Mouse (Mus musculus) embryonic facial prominence, embryonic 12.5 days (tissue): ENCODE measurements at regions not wholly inside any gene's neighbourhood (a gene's known extent, or its start where the extent isn't known, plus 50 kb on each side); places are given as distances from the start of the nearest gene placed in this dataset.
A peak's percentile ranks its signal among the peaks of the same experiment; 100 is the strongest.

Experiments used
- ATAC-seq: fragments of 200-750 bp; cut with Nextera tagmentation; 2 replicates; pipeline ENCODE4 v1.8.0; 2017; ENCODE audit not compliant: insufficient number of reproducible peaks, insufficient read depth, low FRiP score, low TSS enrichment
- H3K27ac ChIP-seq: fragments of 300-500 bp; sonication (generic); 2 replicates; pipeline ENCODE4 v1.5.1; 2016; ENCODE audit warnings: mild to moderate bottlenecking
- H3K27me3 ChIP-seq: fragments of 300-500 bp; sonication (generic); 2 replicates; pipeline ENCODE4 v1.6.1; 2016; ENCODE audit warnings: mild to moderate bottlenecking, moderate library complexity
- H3K36me3 ChIP-seq: fragments of 300-500 bp; sonication (generic); 2 replicates; pipeline ENCODE4 v1.6.1; 2016; ENCODE audit warnings: mild to moderate bottlenecking
- H3K4me1 ChIP-seq: fragments of 300-500 bp; sonication (generic); 2 replicates; pipeline ENCODE4 v1.6.1; 2016
- H3K4me2 ChIP-seq: fragments of 300-500 bp; sonication (generic); replicated peaks from 2 replicates; pipeline ENCODE4 v1.6.1; 2016; ENCODE audit warnings: mild to moderate bottlenecking, moderate library complexity
- H3K4me3 ChIP-seq: fragments of 300-500 bp; sonication (generic); 2 replicates; pipeline ENCODE4 v1.5.1; 2016; ENCODE audit warnings: mild to moderate bottlenecking
- H3K9ac ChIP-seq: fragments of 300-500 bp; sonication (generic); 2 replicates; pipeline ENCODE4 v1.6.1; 2016; ENCODE audit warnings: mild to moderate bottlenecking, moderate library complexity
- H3K9me3 ChIP-seq: fragments of 300-500 bp; sonication (generic); 2 replicates; pipeline ENCODE4 v1.6.1; 2016; ENCODE audit warnings: mild to moderate bottlenecking, moderate library complexity
- WGBS: fragments of 180-500 bp; shearing (Covaris S2); methylation state at CpG from one replicate; pipeline ENCODE4 v1.1.7; 2016; 5-methylcytosine and 5-hydroxymethylcytosine counted together

DNA sequence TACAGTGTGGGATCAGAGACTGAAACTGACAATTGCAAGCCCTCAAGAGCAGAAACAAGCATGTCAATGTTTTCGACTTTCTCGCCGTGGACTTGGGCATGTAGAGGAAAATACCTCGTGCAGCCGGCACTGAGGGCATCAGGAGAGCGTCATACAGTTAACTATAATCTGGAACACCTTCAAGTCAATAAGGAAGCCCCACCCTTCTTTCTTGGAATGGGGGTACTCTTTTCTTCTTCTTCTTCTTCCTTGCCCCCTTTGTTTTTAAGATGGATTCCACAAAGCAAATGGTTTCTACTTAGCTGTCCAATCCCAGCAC, 452.5 kb downstream of the Wdr11 start:
- no peak for ATAC-seq
- H3K4me3 ChIP-seq, result no peak overlapping the region
- peaks cover 10% of the 10 kb centered on the region for H3K4me1 ChIP-seq
- 85% methylated on average over 6 of the region's 6 CpGs for WGBS
- H3K36me3 ChIP-seq, result no peaks in the 10 kb centered on the region
- H3K4me2 ChIP-seq, result no peak overlapping the region
- 0 out of 2 replicates have a peak, but pooled peaks cover 3% of the 10 kb centered on the region for H3K27me3 ChIP-seq
- no peaks in the 10 kb centered on the region for H3K9me3 ChIP-seq
- H3K9ac ChIP-seq, result no peak overlapping the region
- no peak overlapping the region for H3K27ac ChIP-seq

DNA sequence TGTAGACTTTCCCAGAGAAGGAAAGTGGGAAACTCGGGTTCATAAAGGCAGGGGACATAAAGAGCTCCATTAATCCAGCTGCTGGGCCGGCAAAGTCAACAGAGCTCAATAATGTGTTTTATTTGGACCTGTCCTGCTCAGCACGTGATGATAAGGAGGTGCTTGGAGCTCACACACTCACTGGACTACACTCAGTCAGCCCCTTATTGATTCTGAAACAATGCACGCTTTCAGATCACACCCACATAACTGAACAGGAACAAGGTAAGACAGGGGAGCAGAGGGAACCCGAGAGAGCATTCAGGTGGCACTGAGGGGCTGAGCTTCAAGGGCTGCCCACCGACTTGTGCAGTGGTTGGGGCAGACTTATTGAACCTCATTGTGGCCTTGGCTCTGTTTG, 452.9 kb downstream of the Wdr11 start:
- no peak overlapping the region for H3K9ac ChIP-seq
- H3K4me1 ChIP-seq, result peaks cover 10% of the 10 kb centered on the region
- H3K4me2 ChIP-seq, result no peak overlapping the region
- no peak overlapping the region for H3K4me3 ChIP-seq
- H3K27me3 ChIP-seq, result 0 out of 2 replicates have a peak, but pooled peaks cover 3% of the 10 kb centered on the region
- no peak overlapping the region for H3K27ac ChIP-seq
- no peaks in the 10 kb centered on the region for H3K9me3 ChIP-seq
- no peak for ATAC-seq
- no peaks in the 10 kb centered on the region for H3K36me3 ChIP-seq
- WGBS, result 75% methylated on average over 6 of the region's 6 CpGs

DNA sequence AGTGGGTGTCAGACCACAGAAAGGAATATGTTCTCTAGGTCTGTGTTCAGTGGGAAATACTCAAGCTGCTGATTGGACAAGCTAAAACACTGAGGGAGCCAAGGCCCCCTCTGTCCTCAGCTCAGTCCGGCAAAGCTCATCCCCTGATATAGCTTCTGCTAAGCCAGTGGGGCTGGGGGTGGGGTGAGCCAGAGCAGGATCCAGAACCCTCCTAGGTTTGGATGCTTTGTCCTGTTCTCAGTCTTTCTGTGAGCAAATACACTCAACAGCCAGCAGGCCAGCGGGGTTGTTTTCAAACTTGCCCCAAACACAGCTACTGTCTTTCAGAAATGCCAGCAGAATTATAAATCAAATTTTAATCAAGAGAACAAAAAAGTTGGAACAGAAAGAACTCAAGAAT, 454.4 kb downstream of the Wdr11 start:
- H3K4me3 ChIP-seq, result no peak overlapping the region
- WGBS, result 79% methylated on average over 2 of the region's 2 CpGs
- no peak overlapping the region for H3K27ac ChIP-seq
- peaks cover 17% of the 10 kb centered on the region for H3K4me1 ChIP-seq
- no peak for ATAC-seq
- no peaks in the 10 kb centered on the region for H3K9me3 ChIP-seq
- H3K4me2 ChIP-seq, result no peak overlapping the region
- no peaks in the 10 kb centered on the region for H3K36me3 ChIP-seq
- H3K27me3 ChIP-seq, result no peaks in the 10 kb centered on the region
- no peak overlapping the region for H3K9ac ChIP-seq

DNA sequence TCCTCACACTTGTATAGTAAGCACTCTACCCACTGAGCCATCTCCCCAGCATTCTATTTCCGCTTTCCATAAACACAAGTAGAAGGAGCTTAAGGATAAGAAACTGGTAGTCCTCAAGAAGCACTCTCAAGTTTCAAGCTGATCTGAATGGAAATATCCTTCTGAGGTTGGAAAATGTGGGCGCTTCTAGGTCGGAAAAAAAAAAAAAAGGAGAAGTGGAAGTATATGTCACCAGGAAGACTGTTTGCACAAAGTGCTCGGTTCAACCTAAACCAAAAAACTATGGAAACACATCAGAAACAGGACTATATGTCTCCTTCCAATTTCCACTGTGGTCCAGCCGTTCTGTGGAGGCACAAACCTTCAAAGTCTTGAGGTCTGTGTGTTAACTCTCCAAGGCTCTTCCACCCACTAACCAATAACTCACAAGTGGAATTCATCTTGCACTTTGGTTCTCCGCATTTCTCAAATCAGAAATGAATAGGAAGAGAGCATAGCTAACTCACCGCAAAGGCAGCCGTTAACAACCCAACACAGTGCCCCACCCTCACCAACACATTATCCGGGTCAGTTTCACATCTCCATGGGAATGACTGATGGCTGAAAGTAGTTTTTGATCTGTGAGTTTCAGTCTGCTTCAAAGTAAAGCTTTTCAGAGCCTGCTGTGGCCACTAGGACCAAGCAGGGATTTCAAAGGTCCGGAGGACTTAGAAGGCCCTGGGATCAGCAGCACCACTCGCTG, 455.8 kb downstream of the Wdr11 start:
- Histone ChIP-seq H3K4me2 (no peak overlapping the region), H3K4me1 (peaks cover 14% of the 10 kb centered on the region), H3K27me3 (no peaks in the 10 kb centered on the region), H3K9me3 (no peaks in the 10 kb centered on the region), H3K27ac (no peak overlapping the region), H3K36me3 (no peaks in the 10 kb centered on the region), H3K4me3 (no peak overlapping the region), H3K9ac (no peak overlapping the region)
- ATAC-seq, result no peak
- WGBS, result 60% methylated on average over 11 of the region's 11 CpGs

DNA sequence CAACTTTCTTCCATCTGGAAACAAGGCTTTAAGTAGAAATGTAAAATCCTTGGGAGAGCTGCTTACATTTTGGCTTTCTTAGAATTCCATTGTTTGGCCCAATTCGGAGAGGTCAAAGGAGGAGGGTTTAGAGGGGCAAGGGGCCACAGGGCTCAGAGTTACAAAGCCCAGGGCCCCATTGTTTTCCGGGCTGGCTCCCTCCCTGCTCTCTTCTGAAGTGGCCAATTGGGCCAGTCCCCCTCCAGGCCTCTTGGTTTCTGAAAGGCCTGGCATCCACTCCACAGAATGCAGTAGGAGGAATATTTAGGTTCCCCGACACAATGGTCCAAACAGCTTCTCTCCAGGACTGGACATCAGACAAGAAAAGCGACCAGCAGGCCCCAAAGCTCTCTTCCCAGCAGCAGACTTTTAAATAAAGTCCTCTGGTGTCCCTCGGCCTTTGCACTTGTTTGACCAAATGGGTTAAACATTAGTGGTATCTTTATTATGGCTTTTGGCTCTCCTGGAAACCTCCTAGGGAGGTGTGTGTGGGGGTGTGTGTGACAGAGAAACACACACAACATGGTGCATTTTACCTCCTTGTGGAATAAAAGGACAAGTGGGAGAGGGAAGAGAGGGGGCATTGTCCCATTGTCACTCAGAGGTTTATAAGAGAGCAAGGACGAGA, 456.6 kb downstream of the Wdr11 start:
- no peak overlapping the region for H3K4me2 ChIP-seq
- peaks cover 14% of the 10 kb centered on the region for H3K4me1 ChIP-seq
- no peak overlapping the region for H3K4me3 ChIP-seq
- no peaks in the 10 kb centered on the region for H3K36me3 ChIP-seq
- no peaks in the 10 kb centered on the region for H3K9me3 ChIP-seq
- WGBS, result 43% methylated on average over 6 of the region's 6 CpGs
- ATAC-seq, result no peak
- no peak overlapping the region for H3K9ac ChIP-seq
- H3K27me3 ChIP-seq, result no peaks in the 10 kb centered on the region
- H3K27ac ChIP-seq, result no peak overlapping the region

DNA sequence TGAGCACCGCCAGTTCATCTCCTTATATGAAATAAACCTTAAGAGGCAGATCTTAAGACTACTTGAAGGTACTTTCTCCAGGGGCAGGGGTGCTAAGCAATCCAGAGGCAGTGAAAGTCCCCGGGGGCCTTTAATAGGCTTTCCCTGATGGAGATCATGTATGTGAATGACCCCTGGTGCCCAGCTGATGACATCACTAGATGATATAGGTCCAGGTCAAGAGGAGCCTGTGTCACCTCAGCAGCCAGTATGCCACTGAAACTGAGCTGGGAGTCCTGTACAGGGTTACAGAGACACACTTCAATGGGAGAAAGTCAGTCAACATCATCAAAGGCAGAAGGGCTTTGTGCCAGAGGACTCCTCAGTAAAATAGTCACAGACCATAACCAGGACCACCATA, 457.8 kb downstream of the Wdr11 start:
- H3K27ac ChIP-seq, result no peak overlapping the region

DNA sequence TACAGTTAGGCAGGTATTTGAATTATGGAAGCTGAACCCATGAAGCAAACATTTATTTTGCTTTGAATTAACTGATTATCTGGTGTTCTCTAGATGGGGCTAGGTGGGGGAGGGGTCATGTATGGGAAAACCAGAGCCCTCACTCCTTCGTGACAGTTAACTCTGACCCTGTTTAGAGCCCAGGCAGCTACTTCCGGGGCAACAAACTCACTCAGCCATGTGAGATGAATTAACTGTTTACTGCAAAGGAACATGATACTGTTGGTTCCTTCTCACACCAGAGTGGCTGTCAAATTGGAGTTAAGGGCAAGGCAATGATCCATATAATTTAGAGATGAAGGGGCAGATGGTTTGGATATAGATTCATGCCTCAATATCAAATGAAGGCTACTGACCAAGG, 458.5 kb downstream of the Wdr11 start:
- no peak overlapping the region for H3K9ac ChIP-seq
- H3K4me1 ChIP-seq, result peaks cover 10% of the 10 kb centered on the region; the same call in 1 of the 2 replicates
- no peak overlapping the region for H3K4me3 ChIP-seq
- H3K9me3 ChIP-seq, result no peaks in the 10 kb centered on the region
- no peaks in the 10 kb centered on the region for H3K36me3 ChIP-seq
- no peak overlapping the region for H3K4me2 ChIP-seq
- H3K27ac ChIP-seq, result no peak overlapping the region
- no peaks in the 10 kb centered on the region for H3K27me3 ChIP-seq
- WGBS, result 7% methylated on average over 2 of the region's 2 CpGs
- no peak for ATAC-seq

More for the DNA sequence above, 457.8 kb downstream of the Wdr11 start:
- 92% methylated on average over 2 of the region's 2 CpGs for WGBS
- Histone ChIP-seq H3K36me3 (no peaks in the 10 kb centered on the region), H3K4me3 (no peak overlapping the region), H3K4me1 (peaks cover 10% of the 10 kb centered on the region; the same call in 1 of the 2 replicates), H3K27me3 (no peaks in the 10 kb centered on the region), H3K4me2 (no peak overlapping the region), H3K9me3 (no peaks in the 10 kb centered on the region), H3K9ac (no peak overlapping the region)
- ATAC-seq, result no peak

DNA sequence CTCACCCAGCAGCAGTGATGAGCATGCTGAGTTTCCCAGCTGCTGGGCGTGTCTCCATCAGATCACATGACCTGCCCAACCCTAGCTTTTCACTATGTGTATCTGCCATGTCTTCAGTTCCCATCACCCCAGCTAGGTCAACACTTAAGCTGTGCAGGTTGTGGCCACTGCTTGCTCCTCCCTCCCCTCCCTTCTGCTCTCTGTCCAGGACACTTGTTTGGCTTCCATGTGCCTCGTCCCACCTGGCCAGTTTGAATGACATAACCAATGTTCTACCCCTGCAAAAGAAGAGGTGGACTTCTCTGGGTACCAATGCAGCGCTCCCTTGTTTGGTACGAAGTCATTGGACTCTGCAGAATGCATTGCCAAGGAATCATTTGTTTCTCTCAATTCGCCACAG, 460.7 kb downstream of the Wdr11 start:
- 92% methylated on average over 5 of the region's 5 CpGs for WGBS
- Histone ChIP-seq H3K9ac (no peak overlapping the region), H3K27me3 (no peaks in the 10 kb centered on the region), H3K36me3 (no peaks in the 10 kb centered on the region), H3K4me1 (peaks cover 10% of the 10 kb centered on the region; the same call in 1 of the 2 replicates), H3K9me3 (no peaks in the 10 kb centered on the region), H3K4me3 (no peak overlapping the region), H3K4me2 (no peak overlapping the region), H3K27ac (no peak overlapping the region)
- no peak for ATAC-seq

DNA sequence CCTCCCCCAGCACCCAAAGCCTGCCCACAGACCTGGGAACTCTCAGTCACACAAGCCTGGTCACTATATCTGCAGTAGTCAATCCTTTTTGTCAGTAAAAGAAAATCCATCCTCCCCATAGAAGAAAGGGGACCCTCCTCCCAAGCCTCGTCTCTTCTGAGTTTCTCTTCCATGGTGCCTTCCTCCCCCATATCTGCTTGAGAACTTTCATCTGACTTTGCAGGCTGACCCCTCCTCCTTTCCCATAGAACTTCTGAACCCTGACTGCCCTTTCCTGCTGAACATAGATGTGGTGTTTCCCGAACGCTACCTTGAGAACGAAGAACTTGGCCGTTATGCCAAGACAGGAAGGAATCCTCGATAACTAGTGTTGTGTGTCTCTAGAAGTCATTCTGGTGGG, 462.5 kb downstream of the Ate1 start:
- no peaks in the 10 kb centered on the region for H3K27me3 ChIP-seq
- no peak overlapping the region for H3K4me2 ChIP-seq
- no peak overlapping the region for H3K9ac ChIP-seq
- no peaks in the 10 kb centered on the region for H3K9me3 ChIP-seq
- peaks cover 11% of the 10 kb centered on the region for H3K4me1 ChIP-seq
- no peak overlapping the region for H3K4me3 ChIP-seq
- no peak for ATAC-seq
- H3K27ac ChIP-seq, result no peak overlapping the region
- no peaks in the 10 kb centered on the region for H3K36me3 ChIP-seq
- WGBS, result 86% methylated on average over 6 of the region's 6 CpGs

DNA sequence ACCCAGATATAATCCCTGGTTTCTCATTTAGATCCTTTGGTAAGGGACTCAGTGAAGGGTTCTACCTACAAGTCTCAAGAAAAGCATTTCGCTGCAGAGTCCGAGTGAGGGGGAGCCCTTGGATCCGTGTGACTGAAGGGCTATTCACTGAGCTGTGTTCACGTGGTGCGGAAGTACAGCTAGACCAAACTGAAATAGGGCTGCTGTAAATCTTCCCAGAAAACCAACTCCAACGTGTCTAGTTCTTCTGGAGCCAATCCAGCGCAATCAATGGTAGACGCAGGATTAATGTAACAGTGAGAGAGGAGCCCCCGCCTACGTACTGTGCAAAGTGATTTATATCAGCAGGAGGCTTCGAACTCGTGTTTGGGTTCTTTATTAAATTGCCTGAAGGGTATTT, 461.9 kb downstream of the Ate1 start:
- WGBS, result 80% methylated on average over 12 of the region's 12 CpGs
- no peak overlapping the region for H3K4me2 ChIP-seq
- H3K9me3 ChIP-seq, result no peaks in the 10 kb centered on the region
- ATAC-seq, result no peak
- H3K9ac ChIP-seq, result no peak overlapping the region
- no peak overlapping the region for H3K4me3 ChIP-seq
- H3K4me1 ChIP-seq, result peaks cover 11% of the 10 kb centered on the region
- no peak overlapping the region for H3K27ac ChIP-seq
- no peaks in the 10 kb centered on the region for H3K36me3 ChIP-seq
- no peaks in the 10 kb centered on the region for H3K27me3 ChIP-seq

DNA sequence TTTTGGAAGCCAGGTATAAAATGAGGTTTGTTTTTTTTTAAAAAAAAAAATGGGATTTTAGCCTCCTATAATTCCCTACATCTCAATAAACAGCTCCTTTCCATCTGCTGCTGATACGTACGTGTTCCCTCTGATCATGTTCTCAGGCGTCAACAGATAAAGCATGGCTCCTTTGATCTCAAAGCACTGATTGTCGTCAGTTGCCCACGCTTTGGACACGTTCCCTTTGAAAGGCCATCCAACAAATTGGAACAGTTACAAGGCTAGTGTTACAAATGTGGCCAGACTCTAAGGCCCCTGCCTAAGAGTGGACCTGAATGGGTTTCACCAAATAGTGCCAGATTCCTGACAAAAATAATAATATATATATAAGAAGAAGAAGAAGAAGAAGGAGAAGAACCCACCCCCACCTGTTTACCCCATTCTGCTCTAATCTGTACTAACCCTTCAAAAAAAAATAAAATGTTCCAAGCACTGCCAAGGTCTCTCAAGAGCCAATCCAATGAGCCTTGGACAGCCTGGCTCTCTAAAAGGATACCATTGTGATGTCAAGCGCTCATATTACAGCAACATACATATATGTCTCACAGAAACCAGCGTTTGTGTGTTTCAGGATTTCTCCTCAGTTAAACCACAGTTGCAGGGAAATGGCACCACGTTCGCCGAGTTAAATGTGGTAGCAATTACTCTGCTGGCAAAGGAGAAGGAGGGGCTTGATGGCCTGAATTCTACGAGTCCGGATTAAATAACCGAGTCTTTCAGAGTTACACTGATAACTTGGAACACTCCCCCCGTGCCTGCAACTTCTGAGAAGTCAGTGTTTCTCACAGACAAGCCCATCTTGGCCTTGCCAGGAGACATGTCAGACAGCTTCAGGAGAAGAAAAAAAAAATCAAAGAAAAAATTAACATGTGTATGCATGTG, 460.2 kb downstream of the Ate1 start:
- Histone ChIP-seq H3K27me3 (no peaks in the 10 kb centered on the region), H3K36me3 (no peaks in the 10 kb centered on the region), H3K9me3 (no peaks in the 10 kb centered on the region), H3K4me3 (no peak overlapping the region), H3K4me1 (peaks cover 11% of the 10 kb centered on the region), H3K4me2 (peak overlapping the region; percentile 30), H3K27ac (peak overlapping the region; percentile 90), H3K9ac (no peak overlapping the region)
- 23% methylated on average over 15 of the region's 15 CpGs for WGBS
- ATAC-seq, result no peak
